Mouse (Mus musculus) MEL (cell line): ENCODE data around the gene Lrrc20. TPM values are rescaled to one million over a fixed set of nuclear protein-coding genes. Genes with fewer than 3 reads are reported as not detected.

Source experiments
- DNase-seq: peaks from one replicate; pipeline ENCODE4 v3.0.0; 2011; ENCODE audit warnings: low read depth, low spot score
- H3K27ac ChIP-seq: 2 replicates; pipeline ENCODE4 v1.5.1; 2012; ENCODE audit warnings: low read depth, mild to moderate bottlenecking, control low read depth, low read length, moderate library complexity; ENCODE audit not compliant: control insufficient read depth
- H3K27me3 ChIP-seq, 2 experiments: fragments of 150-350 bp in 1 of 2; sonication (generic) in 1 of 2; 2 replicates each; pipeline ENCODE4 v1.6.1; 2012; ENCODE audit warnings: low read length in 2 of 2, mild to moderate bottlenecking in 2 of 2, improper control_type of control experiment in 1 of 2, moderate library complexity in 1 of 2; ENCODE audit not compliant: insufficient read depth in 2 of 2, control insufficient read depth in 1 of 2
- H3K36me3 ChIP-seq, 2 experiments: 2 replicates each; pipeline ENCODE4 v1.6.1; 2012 to 2014; ENCODE audit warnings: low read length in 2 of 2, improper control_type of control experiment in 1 of 2, inconsistent platforms in 1 of 2, mild to moderate bottlenecking in 1 of 2; ENCODE audit not compliant: insufficient read depth in 2 of 2, control insufficient read depth in 1 of 2
- H3K4me1 ChIP-seq, 2 experiments: fragments of 150-350 bp in 1 of 2; sonication (generic) in 1 of 2; 2 replicates each; pipeline ENCODE4 v1.6.1; 2012; ENCODE audit warnings: low read length in 2 of 2, improper control_type of control experiment in 1 of 2, mild to moderate bottlenecking in 1 of 2; ENCODE audit not compliant: insufficient read depth in 2 of 2, control insufficient read depth in 1 of 2
- H3K4me3 ChIP-seq, 2 experiments: fragments of 150-350 bp in 1 of 2; sonication (generic) in 1 of 2; 2 replicates each; pipeline ENCODE4 v1.5.1; 2012; ENCODE audit warnings: low read depth in 2 of 2, low read length in 2 of 2, mild to moderate bottlenecking in 2 of 2, moderate library complexity in 2 of 2, control low read depth in 1 of 2, improper control_type of control experiment in 1 of 2; ENCODE audit not compliant: control insufficient read depth in 1 of 2, insufficient read depth in 1 of 2
- H3K79me2 ChIP-seq: 2 replicates; pipeline ENCODE4 v1.6.1; 2012; ENCODE audit warnings: mild to moderate bottlenecking, low read length, moderate library complexity; ENCODE audit not compliant: control insufficient read depth, poor library complexity, insufficient read depth
- H3K9ac ChIP-seq: 2 replicates; pipeline ENCODE4 v1.6.1; 2012; ENCODE audit warnings: low read depth, mild to moderate bottlenecking, control low read depth, low read length, moderate library complexity; ENCODE audit not compliant: control insufficient read depth, poor library complexity, severe bottlenecking
- H3K9me3 ChIP-seq: fragments of 150-350 bp; sonication (generic); replicated peaks from 2 replicates; pipeline ENCODE4 v1.6.1; 2012; ENCODE audit warnings: mild to moderate bottlenecking, low read length, improper control_type of control experiment, moderate library complexity; ENCODE audit not compliant: insufficient read depth
- BHLHE40 ChIP-seq: IDR thresholded peaks from 2 replicates; pipeline ENCODE4 v1.6.1; 2012; ENCODE audit warnings: low read depth, mild to moderate bottlenecking, inconsistent platforms, low read length, improper control_type of control experiment, borderline replicate concordance
- CHD1 ChIP-seq: IDR thresholded peaks from 2 replicates; pipeline ENCODE4 v1.6.1; 2012; ENCODE audit warnings: low read depth, mild to moderate bottlenecking, inconsistent platforms, low read length, improper control_type of control experiment
- CTCF ChIP-seq, 3 experiments: IDR thresholded peaks in 2 of 3; conservative IDR thresholded peaks in 1 of 3; 2 replicates each; pipeline ENCODE4 v1.5.1; 2011 to 2012; ENCODE audit warnings: low read length in 3 of 3, low read depth in 2 of 3, mild to moderate bottlenecking in 2 of 3, improper control_type of control experiment in 1 of 3, inconsistent platforms in 1 of 3, mixed read lengths in 1 of 3, moderate library complexity in 1 of 3; ENCODE audit not compliant: control insufficient read depth in 1 of 3, insufficient read depth in 1 of 3, poor library complexity in 1 of 3, severe bottlenecking in 1 of 3
- E2F4 ChIP-seq: IDR thresholded peaks from 2 replicates; pipeline ENCODE4 v1.6.1; 2011; ENCODE audit warnings: low read depth, low read length, improper control_type of control experiment, borderline replicate concordance
- ELF1 ChIP-seq: IDR thresholded peaks from 2 replicates; pipeline ENCODE4 v1.6.1; 2014; ENCODE audit warnings: low read depth, mild to moderate bottlenecking, inconsistent platforms, low read length, improper control_type of control experiment, moderate library complexity
- ETS1 ChIP-seq: IDR thresholded peaks from 2 replicates; pipeline ENCODE4 v1.6.1; 2012; ENCODE audit warnings: low read depth, mild to moderate bottlenecking, inconsistent platforms, low read length, improper control_type of control experiment, moderate library complexity
- GABPA ChIP-seq: IDR thresholded peaks from 2 replicates; pipeline ENCODE4 v1.6.1; 2012; ENCODE audit warnings: low read depth, mild to moderate bottlenecking, inconsistent platforms, low read length, improper control_type of control experiment, moderate library complexity
- KAT2A ChIP-seq: conservative IDR thresholded peaks from 2 replicates; pipeline ENCODE4 v1.6.1; 2012; ENCODE audit warnings: low read depth, low read length, improper control_type of control experiment, inconsistent platforms
- MAX ChIP-seq: IDR thresholded peaks from 2 replicates; pipeline ENCODE4 v1.6.1; 2011; ENCODE audit warnings: low read length, improper control_type of control experiment
- MAZ ChIP-seq: IDR thresholded peaks from 2 replicates; pipeline ENCODE4 v1.6.1; 2012; ENCODE audit warnings: low read depth, mild to moderate bottlenecking, inconsistent platforms, low read length, improper control_type of control experiment
- MXI1 ChIP-seq: IDR thresholded peaks from 2 replicates; pipeline ENCODE4 v1.6.1; 2011; ENCODE audit warnings: mild to moderate bottlenecking, low read depth, low read length, improper control_type of control experiment
- MYC ChIP-seq: IDR thresholded peaks from 2 replicates; pipeline ENCODE4 v1.6.1; 2011; ENCODE audit warnings: low read depth, mild to moderate bottlenecking, low read length, improper control_type of control experiment, moderate library complexity
- POLR2A ChIP-seq, 2 experiments: IDR thresholded peaks; 2 replicates each; pipeline ENCODE4 v1.6.1; 2011 to 2012; ENCODE audit warnings: low read length in 2 of 2, mild to moderate bottlenecking in 2 of 2, control low read depth in 1 of 2, improper control_type of control experiment in 1 of 2, low read depth in 1 of 2, moderate library complexity in 1 of 2; ENCODE audit not compliant: control insufficient read depth in 1 of 2, insufficient read depth in 1 of 2, poor library complexity in 1 of 2
- RAD21 ChIP-seq: IDR thresholded peaks from 2 replicates; pipeline ENCODE4 v1.6.1; 2011; ENCODE audit warnings: mild to moderate bottlenecking, low read depth, low read length, improper control_type of control experiment
- SMC3 ChIP-seq: IDR thresholded peaks from 2 replicates; pipeline ENCODE4 v1.6.1; 2011; ENCODE audit warnings: low read depth, low read length, improper control_type of control experiment
- TAL1 ChIP-seq: IDR thresholded peaks from 2 replicates; pipeline ENCODE4 v1.6.1; 2012; ENCODE audit warnings: mild to moderate bottlenecking, inconsistent platforms, low read length, moderate library complexity, mixed read lengths
- UBTF ChIP-seq: IDR thresholded peaks from 2 replicates; pipeline ENCODE4 v1.6.1; 2012; ENCODE audit warnings: low read depth, mild to moderate bottlenecking, inconsistent platforms, low read length, improper control_type of control experiment, moderate library complexity, borderline replicate concordance; ENCODE audit not compliant: insufficient read depth
- USF1 ChIP-seq: IDR thresholded peaks from 2 replicates; pipeline ENCODE4 v1.6.1; 2014; ENCODE audit warnings: low read depth, mild to moderate bottlenecking, inconsistent platforms, low read length, improper control_type of control experiment, moderate library complexity
- USF2 ChIP-seq, 2 experiments: IDR thresholded peaks; 2 replicates each; pipeline ENCODE4 v1.6.1; 2011 to 2012; ENCODE audit warnings: improper control_type of control experiment in 2 of 2, low read length in 2 of 2, borderline replicate concordance in 1 of 2, inconsistent platforms in 1 of 2, low read depth in 1 of 2, mild to moderate bottlenecking in 1 of 2; ENCODE audit not compliant: insufficient read depth in 1 of 2
- ZC3H11A ChIP-seq: IDR thresholded peaks from 2 replicates; pipeline ENCODE4 v1.6.1; 2012; ENCODE audit warnings: low read depth, mild to moderate bottlenecking, inconsistent platforms, low read length, improper control_type of control experiment
- ZKSCAN1 ChIP-seq: IDR thresholded peaks from 2 replicates; pipeline ENCODE4 v1.6.1; 2012; ENCODE audit warnings: low read depth, mild to moderate bottlenecking, inconsistent platforms, low read length, improper control_type of control experiment, moderate library complexity
- ZMIZ1 ChIP-seq: IDR thresholded peaks from 2 replicates; pipeline ENCODE4 v1.6.1; 2012; ENCODE audit warnings: low read depth, mild to moderate bottlenecking, inconsistent platforms, low read length, improper control_type of control experiment, moderate library complexity
- polyA plus RNA-seq, 2 experiments: library from polyadenylated mRNA; stranded (reverse) in 1 of 2; unstranded in 1 of 2; fragments of >175 nt in 1 of 2; fragments of >200 nt in 1 of 2; gene quantifications; 2 replicates each; pipeline versions ENCODE4 v1.2.1 to v1.2.4; 2012; ENCODE audit warnings: low replicate concordance in 2 of 2, low read depth in 1 of 2; ENCODE audit not compliant: insufficient read length in 2 of 2, insufficient read depth in 1 of 2, missing spikeins in 1 of 2
- total RNA-seq: library from RNA; depleted of rRNA; stranded (reverse); fragments of 300-350 nt; gene quantifications from 2 replicates; pipeline ENCODE4 v1.2.3, GENCODE M21; 2012

Gene Lrrc20
- total and polyA plus RNA-seq, 3 experiments = 7.6 to 14.7 TPM; not detected in 1

- TF ChIP-seq BHLHE40 = no peak
These were observed 16.0 kb downstream of the Lrrc20 start (continued) for GRCm38 (mm10) chr10:61491573-61491972.

GRCm38 (mm10) chr10:61492040-61492439, 16.4 kb downstream of the Lrrc20 start:
- no peaks in the 10 kb centered on the region for H3K79me2 ChIP-seq
- TF ChIP-seq ELF1 (peak; percentile 76), ETS1 (no peak), USF2 (IDR thresholded peaks at IDR 0.05; ENCODE audit: borderline replicate concordance in 1 of 2, insufficient read depth in 1 of 2, low read depth in 1 of 2, low read length in 2 of 2) (peak; percentile 42 to 74; a peak in 3 of 4 replicates), ZC3H11A (peak; percentile 60), E2F4 (no peak), MAZ (no peak), MYC (peak; percentile 65), MXI1 (0 out of 2 replicates have a peak, but pooled peaks have one; percentile 37), TAL1 (no peak), MAX (peak; percentile 92), GABPA (no peak), RAD21 (peak; percentile 80), SMC3 (peak; percentile 84), CTCF (IDR thresholded peaks at IDR 0.05 in 2 of 3, conservative IDR thresholded peaks at IDR 0.05 in 1 of 3; ENCODE audit: control insufficient read depth in 1 of 3, insufficient read depth in 1 of 3, low read depth in 2 of 3, low read length in 3 of 3, poor library complexity in 1 of 3, severe bottlenecking in 1 of 3) (peak; percentile 89 to 93 (median 92)), POLR2A (IDR thresholded peaks at IDR 0.05; ENCODE audit: control insufficient read depth in 1 of 2, insufficient read depth in 1 of 2, low read depth in 1 of 2, low read length in 2 of 2, poor library complexity in 1 of 2) (peak in 1 of 2 experiments; percentile 26; a peak in 1 of 4 replicates), USF1 (peak; percentile 95), KAT2A (no peak), CHD1 (no peak), ZMIZ1 (no peak), ZKSCAN1 (no peak), UBTF (no peak)
- DNase-seq = peak; percentile 92
- no peaks in the 10 kb centered on the region for H3K9me3 ChIP-seq
- peak overlapping the region; percentile 34; the same call in 1 of the 2 replicates for H3K9ac ChIP-seq
- peak overlapping the region; percentile 4 to 27; a peak in 3 of 4 replicates for H3K4me3 ChIP-seq
- H3K27me3 ChIP-seq = no peaks in the 10 kb centered on the region
- peaks cover 0 to 6% of the 10 kb centered on the region in 2 experiments; a peak in 2 of 4 replicates for H3K4me1 ChIP-seq
- H3K27ac ChIP-seq = peak overlapping the region; percentile 66
- peaks cover 0 to 9% of the 10 kb centered on the region in 2 experiments; a peak in 2 of 4 replicates for H3K36me3 ChIP-seq
